Mouse (Mus musculus): ENCODE results near the gene Trim41.

DNA sequence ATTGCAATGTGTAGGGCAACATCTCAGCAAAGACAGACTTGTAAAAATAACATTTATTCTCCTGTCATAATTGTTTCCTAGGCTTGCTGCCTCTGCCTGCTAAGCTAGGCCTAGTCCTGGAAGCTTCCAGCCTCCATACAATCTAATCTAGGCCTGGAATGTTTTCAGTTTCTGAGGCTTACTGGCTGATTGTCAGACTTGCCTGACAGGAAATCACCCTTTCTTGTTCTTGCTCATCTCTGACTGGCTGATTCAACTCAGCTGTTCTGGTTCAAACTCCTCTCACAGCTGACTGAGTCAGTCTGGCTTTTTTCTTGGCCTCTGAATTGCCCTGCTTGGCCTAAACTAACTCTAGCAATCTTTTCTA lies 3.1 kb upstream of the Trim41 start:
- TF ChIP-seq CTCF (IDR thresholded peaks at IDR 0.05; ENCODE audit: borderline replicate concordance, insufficient read depth, low read depth, low read length), result no peak
- TF ChIP-seq POLR2A (IDR thresholded peaks at IDR 0.05; ENCODE audit: borderline replicate concordance, insufficient read depth, low read length), result no peak
